8 mouse cellular contexts compared by ENCODE assay signal in genomic region chr2:166291266-166291665, GRCm38 (mm10).
DNase-seq lines count a peak whose midpoint lies in the region; ATAC-seq lines count a peak whose summit lies in the region.

No protein-coding gene starts in this region.

- H3K27me3 ChIP-seq in limb, embryonic 13.5 days = no peaks in the 10 kb centered on the region
- H3K27me3 ChIP-seq in forebrain, embryonic 16.5 days (replicated peaks; ENCODE audit: control insufficient read depth, insufficient read depth, low read length) = no peaks in the 10 kb centered on the region

- H3K9ac ChIP-seq in limb, embryonic 13.5 days = no peak overlapping the region; the same call in 1 of the 2 replicates
- no peak overlapping the region for H3K9ac ChIP-seq in forebrain, embryonic 16.5 days (replicated peaks; ENCODE audit: low read depth, low read length)

- no peak overlapping the region; the same call in 1 of the 2 replicates for H3K27ac ChIP-seq in limb, embryonic 13.5 days
- no peak overlapping the region for H3K27ac ChIP-seq in forebrain, embryonic 16.5 days (ENCODE audit: low read length)

- H3K4me3 ChIP-seq in limb, embryonic 13.5 days = no peak overlapping the region
- H3K4me3 ChIP-seq in forebrain, embryonic 16.5 days (replicated peaks; ENCODE audit: low read length) = no peak overlapping the region

- H3K36me3 ChIP-seq in limb, embryonic 13.5 days = no peaks in the 10 kb centered on the region
- H3K36me3 ChIP-seq in forebrain, embryonic 16.5 days (ENCODE audit: control insufficient read depth, insufficient read depth) = no peaks in the 10 kb centered on the region

- H3K9me3 ChIP-seq in limb, embryonic 13.5 days = no peaks in the 10 kb centered on the region
- no peaks in the 10 kb centered on the region for H3K9me3 ChIP-seq in forebrain, embryonic 16.5 days (ENCODE audit: control insufficient read depth, low read length)

- 6% methylated on average over 6 of the region's 6 CpGs for WGBS in limb, embryonic 13.5 days
- WGBS in forebrain, embryonic 16.5 days = 38% methylated on average over 6 of the region's 6 CpGs

- peak; percentile 59; the same call in 1 of the 2 replicates for ATAC-seq in limb, embryonic 13.5 days (ENCODE audit: low FRiP score, low read depth)
- ATAC-seq in forebrain, embryonic 16.5 days = no peak

- peak overlapping the region; percentile 16; the same call in 1 of the 2 replicates for H3K4me2 ChIP-seq in limb, embryonic 13.5 days (replicated peaks)
- H3K4me2 ChIP-seq in forebrain, embryonic 16.5 days (ENCODE audit: low read length) = no peak overlapping the region

- peaks cover 51% of the 10 kb centered on the region for H3K4me1 ChIP-seq in limb, embryonic 13.5 days
- no peaks in the 10 kb centered on the region for H3K4me1 ChIP-seq in forebrain, embryonic 16.5 days (replicated peaks; ENCODE audit: control insufficient read depth, insufficient read depth, low read length)

- DNase-seq in 3134 (ENCODE audit: extremely low read depth, insufficient read length, low spot score) = peak; percentile 36
- DNase-seq in embryo, embryonic 10 days (ENCODE audit: low spot score) = peak; percentile 82
- peak; percentile 33 for DNase-seq in heart, postnatal 4 days
- no peak for DNase-seq in gastrocnemius, postnatal 4 days (ENCODE audit: low spot score in 2 of 2)
- no peak for DNase-seq in B cell, adult 2 months
- no peak for DNase-seq in ovary, postnatal 14 days (ENCODE audit: low spot score)

Comparison
In these comparisons a context has a peak if more than half of its experiments do, and no peak if none do; other contexts are left out.
1. DNase-seq: peak in 3134 (single experiment), embryo, embryonic 10 days (single experiment) and heart, postnatal 4 days (single experiment); none in gastrocnemius, postnatal 4 days (0 of 2), B cell, adult 2 months (0 of 2) and ovary, postnatal 14 days (single experiment).